Mouse (Mus musculus): ENCODE results near the gene Nckap5. TPM values are rescaled to one million over a fixed set of nuclear protein-coding genes. Genes with fewer than 3 reads are reported as not detected.
A peak's percentile ranks its signal among the peaks of the same experiment; 100 is the strongest.

The Nckap5 gene
- polyA plus RNA-seq, 1 experiment from 2014 or later, result 6.2 TPM

DNA sequence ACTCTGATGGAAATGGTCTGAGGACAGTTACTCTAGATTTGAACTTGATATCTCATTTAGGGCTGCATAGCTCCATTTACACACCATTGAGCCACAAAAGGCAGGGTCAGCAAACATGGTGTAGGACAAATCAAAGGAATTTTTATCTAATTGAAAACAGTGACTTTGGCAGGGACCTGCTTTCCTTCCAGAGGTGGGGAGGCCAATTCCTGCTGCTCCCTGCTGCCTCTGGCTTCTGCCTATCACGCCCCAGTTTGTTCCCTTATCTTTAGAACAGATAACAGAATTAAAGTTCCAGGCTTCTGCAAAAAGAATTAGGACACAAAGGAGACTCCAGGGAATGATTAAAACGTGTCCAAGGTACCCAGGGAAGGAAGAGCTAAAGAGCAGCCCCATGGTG, 386.7 kb downstream of the Nckap5 start:
- H3K27ac ChIP-seq (replicated peaks; ENCODE audit: low read depth, low read length), result no peak overlapping the region
- H3K27me3 ChIP-seq (replicated peaks; ENCODE audit: control insufficient read depth, insufficient read depth, low read length), result no peaks in the 10 kb centered on the region
- no peaks in the 10 kb centered on the region for H3K4me1 ChIP-seq (ENCODE audit: control insufficient read depth, insufficient read depth, low read length)
- no peak for DNase-seq (ENCODE audit: low spot score)
- H3K9ac ChIP-seq (ENCODE audit: low read depth, low read length), result no peak overlapping the region
- WGBS, result 46% methylated on average over 2 of the region's 2 CpGs
- no peak for ATAC-seq (ENCODE audit: low read depth)
- H3K4me2 ChIP-seq (ENCODE audit: low read depth, low read length), result no peak overlapping the region
- H3K9me3 ChIP-seq (ENCODE audit: control insufficient read depth, low read length), result no peaks in the 10 kb centered on the region
- H3K4me3 ChIP-seq (ENCODE audit: low read depth, low read length), result no peak overlapping the region
- no peaks in the 10 kb centered on the region for H3K36me3 ChIP-seq (ENCODE audit: control insufficient read depth, insufficient read depth, low read length)

DNA sequence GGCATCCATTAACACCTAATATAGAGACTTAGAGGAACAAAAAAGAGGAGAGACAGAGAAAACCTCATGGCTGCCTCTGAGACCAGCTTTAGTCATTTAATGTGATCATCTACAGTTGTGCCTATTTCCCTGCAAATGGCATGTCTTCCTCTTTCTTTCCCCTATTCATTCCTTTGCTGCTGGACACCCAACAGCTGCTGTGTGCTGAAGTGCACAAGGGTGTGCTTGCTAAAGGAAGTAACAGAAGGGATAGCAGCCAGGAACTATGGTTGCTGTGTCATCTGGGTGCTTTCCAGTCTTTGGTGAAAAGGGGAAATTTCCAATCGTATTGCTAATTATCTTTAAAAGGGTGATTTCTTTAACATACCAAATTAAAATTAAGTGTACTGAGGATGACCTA, 387.9 kb downstream of the Nckap5 start:
- no peak for DNase-seq (ENCODE audit: low spot score)
- Histone ChIP-seq H3K27me3 (replicated peaks; ENCODE audit: control insufficient read depth, insufficient read depth, low read length) (no peaks in the 10 kb centered on the region), H3K9me3 (ENCODE audit: control insufficient read depth, low read length) (no peaks in the 10 kb centered on the region), H3K9ac (ENCODE audit: low read depth, low read length) (no peak overlapping the region), H3K36me3 (ENCODE audit: control insufficient read depth, insufficient read depth, low read length) (no peaks in the 10 kb centered on the region), H3K27ac (replicated peaks; ENCODE audit: low read depth, low read length) (no peak overlapping the region), H3K4me2 (ENCODE audit: low read depth, low read length) (no peak overlapping the region), H3K4me3 (ENCODE audit: low read depth, low read length) (no peak overlapping the region), H3K4me1 (ENCODE audit: control insufficient read depth, insufficient read depth, low read length) (no peaks in the 10 kb centered on the region)
- no peak for ATAC-seq (ENCODE audit: low read depth)
- WGBS, result 72% methylated on average over 1 of the region's 1 CpGs

DNA sequence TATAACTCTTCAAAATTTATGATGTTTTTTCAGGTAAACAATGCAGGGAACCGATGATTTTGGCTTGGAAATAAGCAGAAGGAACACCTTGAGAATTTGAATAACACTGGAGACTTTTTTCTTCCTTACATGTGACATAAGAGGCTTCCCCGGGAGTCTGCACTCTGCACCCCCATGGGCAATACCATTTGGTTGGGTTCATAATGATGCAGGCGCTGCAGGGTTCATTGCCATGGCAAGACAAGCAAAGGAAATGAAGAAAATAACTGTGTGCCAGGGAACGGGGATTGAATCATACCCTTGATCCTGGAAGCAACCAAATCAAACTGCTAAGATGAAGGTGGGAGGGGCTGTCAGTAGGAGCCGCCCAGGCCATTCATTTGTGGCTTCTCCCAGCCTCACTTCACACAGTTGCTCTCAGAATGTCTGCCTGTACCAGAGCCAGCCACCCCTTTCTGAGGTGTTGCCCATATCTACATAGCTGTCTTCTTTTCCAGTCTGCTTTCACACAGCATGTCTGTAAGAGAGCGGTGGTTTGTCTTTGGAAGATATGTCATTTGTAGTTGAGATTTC, 392.5 kb downstream of the Nckap5 start:
- H3K4me3 ChIP-seq (ENCODE audit: low read depth, low read length), result no peak overlapping the region
- H3K27me3 ChIP-seq (replicated peaks; ENCODE audit: control insufficient read depth, insufficient read depth, low read length), result no peaks in the 10 kb centered on the region
- no peak overlapping the region for H3K9ac ChIP-seq (ENCODE audit: low read depth, low read length)
- ATAC-seq (ENCODE audit: low read depth) (no peak), DNase-seq (ENCODE audit: low spot score) (no peak)
- H3K4me1 ChIP-seq (ENCODE audit: control insufficient read depth, insufficient read depth, low read length), result no peaks in the 10 kb centered on the region
- no peaks in the 10 kb centered on the region for H3K9me3 ChIP-seq (ENCODE audit: control insufficient read depth, low read length)
- H3K36me3 ChIP-seq (ENCODE audit: control insufficient read depth, insufficient read depth, low read length), result no peaks in the 10 kb centered on the region
- H3K27ac ChIP-seq (replicated peaks; ENCODE audit: low read depth, low read length), result no peak overlapping the region
- WGBS, result 84% methylated on average over 6 of the region's 6 CpGs
- H3K4me2 ChIP-seq (ENCODE audit: low read depth, low read length), result no peak overlapping the region

GRCm38 (mm10) chr1:126436937-126437667, 393.5 kb downstream of the Nckap5 start:
- WGBS, result 73% methylated on average over 9 of the region's 9 CpGs
- DNase-seq (ENCODE audit: low spot score), result no peak
- no peak overlapping the region for H3K9ac ChIP-seq (ENCODE audit: low read depth, low read length)

GRCm38 (mm10) chr1:126432285-126432684, 398.3 kb downstream of the Nckap5 start:
- H3K4me3 ChIP-seq (ENCODE audit: low read depth, low read length), result no peak overlapping the region
- no peak overlapping the region for H3K27ac ChIP-seq (replicated peaks; ENCODE audit: low read depth, low read length)
- ATAC-seq (ENCODE audit: low read depth) (no peak), DNase-seq (ENCODE audit: low spot score) (no peak)
- H3K9me3 ChIP-seq (ENCODE audit: control insufficient read depth, low read length), result no peaks in the 10 kb centered on the region
- H3K27me3 ChIP-seq (replicated peaks; ENCODE audit: control insufficient read depth, insufficient read depth, low read length), result no peaks in the 10 kb centered on the region
- no peak overlapping the region for H3K9ac ChIP-seq (ENCODE audit: low read depth, low read length)
- H3K4me1 ChIP-seq (ENCODE audit: control insufficient read depth, insufficient read depth, low read length), result no peaks in the 10 kb centered on the region
- 82% methylated on average over 4 of the region's 4 CpGs for WGBS
- no peak overlapping the region for H3K4me2 ChIP-seq (ENCODE audit: low read depth, low read length)
- H3K36me3 ChIP-seq (ENCODE audit: control insufficient read depth, insufficient read depth, low read length), result no peaks in the 10 kb centered on the region

More at GRCm38 (mm10) chr1:126436937-126437667, 393.5 kb downstream of the Nckap5 start:
- H3K36me3 ChIP-seq (ENCODE audit: control insufficient read depth, insufficient read depth, low read length), result no peaks in the 10 kb centered on the region
- H3K4me2 ChIP-seq (ENCODE audit: low read depth, low read length), result no peak overlapping the region
- H3K4me1 ChIP-seq (ENCODE audit: control insufficient read depth, insufficient read depth, low read length), result no peaks in the 10 kb centered on the region
- H3K4me3 ChIP-seq (ENCODE audit: low read depth, low read length), result no peak overlapping the region
- no peaks in the 10 kb centered on the region for H3K9me3 ChIP-seq (ENCODE audit: control insufficient read depth, low read length)
- no peak for ATAC-seq (ENCODE audit: low read depth)
- H3K27me3 ChIP-seq (replicated peaks; ENCODE audit: control insufficient read depth, insufficient read depth, low read length), result no peaks in the 10 kb centered on the region
- H3K27ac ChIP-seq (replicated peaks; ENCODE audit: low read depth, low read length), result no peak overlapping the region

DNA sequence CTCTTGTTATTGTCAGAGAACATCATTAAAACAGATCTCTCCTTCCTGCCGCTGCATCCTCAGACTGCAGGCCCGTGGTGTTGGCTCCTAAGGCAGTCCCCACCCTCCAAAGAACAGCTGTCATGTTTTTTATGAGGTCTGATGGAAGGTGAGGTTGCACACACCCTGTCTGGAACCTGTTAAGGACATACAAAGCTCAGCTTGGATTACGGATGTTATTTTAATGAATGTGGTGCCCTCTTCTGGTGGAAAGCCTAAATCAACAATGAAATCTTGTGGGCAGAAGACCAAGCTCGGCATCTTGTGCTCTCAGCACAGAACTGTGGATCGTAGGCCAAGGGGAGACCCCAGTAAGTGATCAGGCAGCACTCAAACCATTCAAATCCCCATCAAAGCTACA, 399.0 kb downstream of the Nckap5 start:
- no peaks in the 10 kb centered on the region for H3K9me3 ChIP-seq (ENCODE audit: control insufficient read depth, low read length)
- no peaks in the 10 kb centered on the region for H3K4me1 ChIP-seq (ENCODE audit: control insufficient read depth, insufficient read depth, low read length)
- no peaks in the 10 kb centered on the region for H3K36me3 ChIP-seq (ENCODE audit: control insufficient read depth, insufficient read depth, low read length)
- peak; percentile 90 for ATAC-seq (ENCODE audit: low read depth)
- no peaks in the 10 kb centered on the region for H3K27me3 ChIP-seq (replicated peaks; ENCODE audit: control insufficient read depth, insufficient read depth, low read length)
- no peak overlapping the region for H3K9ac ChIP-seq (ENCODE audit: low read depth, low read length)
- no peak overlapping the region for H3K4me2 ChIP-seq (ENCODE audit: low read depth, low read length)
- DNase-seq (ENCODE audit: low spot score), result peak; percentile 86
- no peak overlapping the region for H3K4me3 ChIP-seq (ENCODE audit: low read depth, low read length)
- 8% methylated on average over 5 of the region's 5 CpGs for WGBS
- H3K27ac ChIP-seq (replicated peaks; ENCODE audit: low read depth, low read length), result no peak overlapping the region

DNA sequence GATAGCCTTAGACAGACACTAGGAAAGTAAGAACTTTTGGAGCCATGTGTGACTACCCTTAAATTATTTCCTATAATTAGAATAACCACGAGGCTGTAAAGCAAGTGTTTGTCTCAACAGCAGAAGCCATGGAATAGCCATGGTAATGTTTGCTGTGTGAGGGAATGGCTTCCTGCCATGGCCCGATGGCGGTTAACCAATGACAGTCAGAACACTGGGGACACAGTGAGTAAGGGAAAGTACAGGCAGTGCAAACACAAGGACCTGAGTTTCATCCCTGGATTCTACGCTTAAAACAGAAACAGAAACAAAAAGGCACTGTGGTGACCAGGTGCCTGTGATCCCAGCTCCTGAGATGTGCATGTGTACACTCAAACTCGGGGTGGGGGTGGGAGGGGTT, 419.2 kb downstream of the Nckap5 start:
- DNase-seq (ENCODE audit: low spot score) (no peak), ATAC-seq (ENCODE audit: low read depth) (no peak)
- Histone ChIP-seq H3K27ac (replicated peaks; ENCODE audit: low read depth, low read length) (no peak overlapping the region), H3K4me2 (ENCODE audit: low read depth, low read length) (no peak overlapping the region), H3K36me3 (ENCODE audit: control insufficient read depth, insufficient read depth, low read length) (no peaks in the 10 kb centered on the region), H3K4me1 (ENCODE audit: control insufficient read depth, insufficient read depth, low read length) (no peaks in the 10 kb centered on the region), H3K27me3 (replicated peaks; ENCODE audit: control insufficient read depth, insufficient read depth, low read length) (no peaks in the 10 kb centered on the region), H3K9me3 (ENCODE audit: control insufficient read depth, low read length) (no peaks in the 10 kb centered on the region), H3K9ac (ENCODE audit: low read depth, low read length) (no peak overlapping the region), H3K4me3 (ENCODE audit: low read depth, low read length) (no peak overlapping the region)
- WGBS, result 77% methylated on average over 5 of the region's 5 CpGs

DNA sequence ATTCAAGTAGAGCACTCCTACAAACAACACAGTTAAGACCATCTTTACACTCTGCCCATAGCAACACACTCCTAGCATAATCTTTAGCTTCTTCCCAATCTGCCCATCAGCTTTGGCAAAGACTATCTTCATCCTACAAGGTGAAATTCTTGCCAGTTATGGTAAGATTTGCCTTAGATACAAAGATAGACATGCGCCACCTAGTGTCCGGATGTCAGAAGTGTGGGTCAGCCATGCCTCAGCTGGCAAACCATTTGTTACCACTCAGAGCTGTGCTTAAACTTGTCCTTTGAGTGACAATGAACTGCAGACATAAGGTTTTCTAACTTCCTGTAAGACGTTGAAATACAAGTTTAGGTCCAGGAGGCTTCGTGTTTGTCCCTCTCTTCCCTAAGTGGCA, 422.7 kb downstream of the Nckap5 start:
- Histone ChIP-seq H3K4me1 (ENCODE audit: control insufficient read depth, insufficient read depth, low read length) (no peaks in the 10 kb centered on the region), H3K9me3 (ENCODE audit: control insufficient read depth, low read length) (no peaks in the 10 kb centered on the region), H3K36me3 (ENCODE audit: control insufficient read depth, insufficient read depth, low read length) (no peaks in the 10 kb centered on the region), H3K27ac (replicated peaks; ENCODE audit: low read depth, low read length) (no peak overlapping the region), H3K4me3 (ENCODE audit: low read depth, low read length) (no peak overlapping the region), H3K9ac (ENCODE audit: low read depth, low read length) (no peak overlapping the region), H3K27me3 (replicated peaks; ENCODE audit: control insufficient read depth, insufficient read depth, low read length) (no peaks in the 10 kb centered on the region), H3K4me2 (ENCODE audit: low read depth, low read length) (no peak overlapping the region)
- 14% methylated on average over 4 of the region's 4 CpGs for WGBS
- peak; percentile 25 for DNase-seq (ENCODE audit: low spot score)
- no peak for ATAC-seq (ENCODE audit: low read depth)

DNA sequence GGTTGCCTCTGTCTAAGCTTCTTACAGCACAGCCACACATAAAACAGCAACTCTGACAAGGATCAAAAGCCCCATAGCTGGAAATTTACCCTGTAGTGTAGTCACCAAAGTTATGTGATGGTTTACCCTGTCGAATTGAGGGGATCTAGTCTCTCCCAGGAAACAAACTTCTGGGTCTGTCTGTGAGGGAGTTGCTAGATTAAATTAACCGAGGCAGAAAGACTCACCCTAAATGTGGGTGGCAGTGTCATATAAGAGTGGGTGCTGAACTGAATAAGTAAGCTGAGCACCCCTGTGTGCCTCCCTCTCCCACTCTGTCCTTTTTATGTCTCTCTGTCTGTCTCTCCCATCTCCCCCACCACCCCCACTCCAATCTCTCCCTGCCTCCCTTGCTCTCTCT, 425.1 kb downstream of the Nckap5 start:
- no peaks in the 10 kb centered on the region for H3K9me3 ChIP-seq (ENCODE audit: control insufficient read depth, low read length)
- no peaks in the 10 kb centered on the region for H3K4me1 ChIP-seq (ENCODE audit: control insufficient read depth, insufficient read depth, low read length)
- WGBS, result 79% methylated on average over 2 of the region's 2 CpGs
- ATAC-seq (ENCODE audit: low read depth), result no peak
- H3K27me3 ChIP-seq (replicated peaks; ENCODE audit: control insufficient read depth, insufficient read depth, low read length), result no peaks in the 10 kb centered on the region
- no peak overlapping the region for H3K9ac ChIP-seq (ENCODE audit: low read depth, low read length)
- no peak for DNase-seq (ENCODE audit: low spot score)
- no peak overlapping the region for H3K4me3 ChIP-seq (ENCODE audit: low read depth, low read length)
- H3K27ac ChIP-seq (replicated peaks; ENCODE audit: low read depth, low read length), result no peak overlapping the region
- no peak overlapping the region for H3K4me2 ChIP-seq (ENCODE audit: low read depth, low read length)
- H3K36me3 ChIP-seq (ENCODE audit: control insufficient read depth, insufficient read depth, low read length), result no peaks in the 10 kb centered on the region
